Mouse (Mus musculus): ENCODE data around the gene Gstp3.

GRCm38 (mm10) chr19:4058581-4058980, 788 bp downstream of the Gstp3 start:
- TF ChIP-seq MEF2A (IDR thresholded peaks at IDR 0.05; ENCODE audit: borderline replicate concordance, low read depth, low read length) (no peak), RAD21 (IDR thresholded peaks at IDR 0.05; ENCODE audit: low read depth, low read length) (no peak), MAFK (IDR thresholded peaks at IDR 0.05; ENCODE audit: insufficient replicate concordance, low read length) (no peak), CTCF (conservative IDR thresholded peaks at IDR 0.05 in 1 of 2, IDR thresholded peaks at IDR 0.05 in 1 of 2; ENCODE audit: low read depth in 2 of 2, low read length in 2 of 2) (no peak), POLR2A (IDR thresholded peaks at IDR 0.05; ENCODE audit: low read depth, low read length) (no peak), USF1 (IDR thresholded peaks at IDR 0.05; ENCODE audit: low read depth, low read length) (no peak), SIN3A (IDR thresholded peaks at IDR 0.05; ENCODE audit: low read length) (no peak), CHD2 (IDR thresholded peaks at IDR 0.05; ENCODE audit: low read length) (no peak), MAX (IDR thresholded peaks at IDR 0.05; ENCODE audit: low read length) (no peak), USF2 (conservative IDR thresholded peaks at IDR 0.05; ENCODE audit: low read depth, low read length) (no peak), NELFE (IDR thresholded peaks at IDR 0.05; ENCODE audit: low read depth, low read length) (no peak), TCF12 (IDR thresholded peaks at IDR 0.05; ENCODE audit: low read depth, low read length) (no peak)

Data from CH12.LX (cell line).